Mouse (Mus musculus) left cerebral cortex, postnatal 25 days (tissue): ENCODE results near the gene Scn8a. TPM values are rescaled to one million over a fixed set of nuclear protein-coding genes. Genes with fewer than 3 reads are reported as not detected.

Experiments used
- DNase-seq, 2 experiments: peaks; one replicate each; pipeline ENCODE4 v3.0.0; 2022; ENCODE audit warnings: low spot score in 2 of 2, mixed read lengths in 1 of 2
- intact Hi-C: fragments of 180-260 bp; cut with DNase I; formaldehyde crosslinking; loops from one replicate; pipeline ENCODE4 v1.15.1; 2025
- total RNA-seq, 2 experiments: library from RNA; stranded (reverse); gene quantifications; 2 replicates each; pipeline ENCODE4 v1.2.3; 2021

Scn8a gene
- total RNA-seq, 2 experiments from 2014 or later: 212 to 242 TPM

DNA sequence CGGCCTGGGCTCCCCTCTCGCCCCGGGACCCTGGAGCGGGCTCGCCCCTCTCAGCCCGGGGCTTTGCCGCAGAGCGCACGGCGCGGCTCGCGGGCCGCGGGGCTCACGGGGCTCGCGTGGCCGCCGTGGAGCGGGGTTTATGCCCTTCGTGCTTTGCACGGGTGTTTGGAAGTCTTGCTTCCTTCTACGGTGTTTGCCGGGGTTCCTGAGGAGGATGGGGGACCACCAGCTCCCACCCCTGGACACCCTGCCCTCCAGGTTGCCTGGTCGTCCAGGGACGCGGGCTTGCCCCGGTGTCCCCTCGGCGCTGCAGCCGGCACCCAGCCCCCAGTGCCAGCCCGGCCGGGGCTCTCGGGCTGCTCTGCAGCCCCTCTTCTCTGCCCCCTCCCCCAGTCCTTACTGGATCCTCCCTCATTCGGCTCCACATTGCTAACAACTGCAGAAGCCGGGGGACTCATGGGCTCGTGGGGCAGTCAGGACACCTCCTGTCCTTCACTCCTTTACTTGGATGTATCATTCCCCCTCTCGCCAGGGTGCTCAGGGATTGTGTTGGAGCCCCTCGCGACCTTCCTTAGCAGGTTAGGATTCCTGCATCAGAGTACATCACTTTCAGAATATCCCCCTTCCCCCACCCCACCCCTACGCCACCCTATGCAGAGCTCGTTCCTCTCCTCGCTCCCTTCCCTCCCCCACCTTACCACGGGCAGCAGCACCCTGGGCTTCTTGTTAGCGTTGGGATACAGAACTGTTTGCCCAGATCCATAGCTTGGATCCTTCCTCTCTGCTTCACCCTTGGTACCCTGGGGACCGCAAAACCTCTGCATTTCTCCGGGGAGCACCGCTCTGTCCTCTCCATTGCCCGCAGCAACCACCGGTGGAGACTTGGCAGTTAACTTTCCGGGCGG lies 1.7 kb downstream of the Scn8a start:
- intact Hi-C loops: loop anchor here (2.0 to 5.0 kb wide), 7 partner anchors 39 to 169 kb away; partner anchors contain the start of gene Slc4a8
- DNase-seq: peak; percentile 42 to 66

DNA sequence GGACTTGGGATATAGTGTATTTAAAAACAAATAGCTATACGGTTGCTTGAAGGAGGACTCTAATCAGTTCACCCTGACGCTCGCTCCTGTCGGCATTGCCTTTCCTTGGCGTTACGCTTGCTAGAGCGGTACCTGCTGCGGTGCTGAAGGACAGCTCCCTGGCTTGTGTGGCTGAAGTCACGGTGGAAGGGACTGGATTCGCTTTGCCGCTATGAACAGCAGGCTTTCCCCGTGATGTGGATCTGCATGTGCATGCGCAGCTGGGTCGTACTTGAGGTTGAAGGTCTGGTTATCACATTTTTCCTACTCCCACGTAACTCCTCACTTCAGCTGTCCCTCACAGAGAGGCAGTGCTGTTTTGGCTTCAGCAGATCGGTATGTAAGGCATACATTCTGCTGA lies 3.5 kb downstream of the Scn8a start:
- intact Hi-C loops: loop anchor here (5.0 kb wide), 1 partner anchor 134 kb away; no protein-coding TSS in a partner anchor
- peak; percentile 42 to 65 for DNase-seq

DNA sequence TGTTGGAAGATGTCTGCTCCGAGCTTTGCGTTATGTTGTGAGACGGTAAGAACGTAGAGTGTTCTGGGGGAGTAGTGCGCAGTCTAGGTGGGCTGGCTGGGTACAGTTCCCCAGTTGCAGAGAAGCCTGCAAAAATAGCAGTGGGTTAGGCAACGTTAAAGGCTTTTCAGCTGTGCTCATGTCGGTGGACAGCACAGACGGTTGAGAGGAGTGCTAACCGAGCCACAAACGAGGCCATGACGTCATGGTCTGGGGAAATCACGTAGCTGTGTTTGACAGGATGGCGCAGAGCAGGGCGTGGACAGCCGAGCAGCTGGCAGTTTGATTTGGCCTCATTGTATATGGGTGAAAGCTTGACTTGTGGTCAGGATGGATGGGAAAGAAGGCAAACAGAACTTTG lies 9.4 kb downstream of the Scn8a start:
- intact Hi-C loops: no loop called here
- peak in 1 of 2 experiments; percentile 69 for DNase-seq

DNA sequence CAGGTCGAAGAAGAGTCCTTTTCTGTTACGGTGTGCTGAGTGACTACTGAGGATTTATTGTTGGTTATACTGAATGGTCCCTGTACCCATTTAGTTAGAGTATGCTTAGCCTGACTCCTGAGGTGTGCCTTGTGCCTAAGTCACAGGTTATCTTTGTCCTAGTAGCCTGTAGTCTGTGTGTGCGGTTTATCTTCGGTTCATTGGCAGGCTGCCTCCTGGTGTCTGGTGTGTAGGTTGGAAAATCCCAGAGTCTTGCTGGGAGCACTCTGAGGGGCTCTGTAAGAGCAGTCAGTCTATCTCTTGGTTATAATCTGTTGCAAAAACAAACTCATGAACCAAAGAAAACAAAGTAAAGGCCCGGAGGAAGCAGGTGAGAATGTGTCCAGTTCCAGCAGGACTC lies 11.7 kb downstream of the Scn8a start:
- DNase-seq: no peak
- intact Hi-C loops: no loop called here

DNA sequence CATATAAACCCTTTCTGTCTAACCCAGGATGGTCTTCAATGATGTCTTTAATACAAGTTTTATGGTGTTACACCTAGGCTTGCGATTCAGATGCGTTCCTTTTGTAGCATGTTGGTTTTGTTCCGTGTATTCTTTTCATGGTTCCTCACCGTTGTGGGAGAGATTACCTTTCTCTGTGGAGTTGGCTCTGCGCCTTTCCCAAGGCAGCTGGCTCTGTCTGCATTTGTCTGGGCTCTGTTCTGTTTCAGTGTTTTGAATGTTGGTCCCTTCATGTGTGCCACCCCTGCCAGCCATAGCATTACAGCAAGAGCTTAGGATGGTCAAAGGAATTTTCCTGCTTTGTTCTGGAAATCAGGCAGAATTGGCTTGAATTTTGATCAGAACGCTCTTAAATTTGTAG lies 14.8 kb downstream of the Scn8a start:
- no peak for DNase-seq
- intact Hi-C loops: no loop called here

DNA sequence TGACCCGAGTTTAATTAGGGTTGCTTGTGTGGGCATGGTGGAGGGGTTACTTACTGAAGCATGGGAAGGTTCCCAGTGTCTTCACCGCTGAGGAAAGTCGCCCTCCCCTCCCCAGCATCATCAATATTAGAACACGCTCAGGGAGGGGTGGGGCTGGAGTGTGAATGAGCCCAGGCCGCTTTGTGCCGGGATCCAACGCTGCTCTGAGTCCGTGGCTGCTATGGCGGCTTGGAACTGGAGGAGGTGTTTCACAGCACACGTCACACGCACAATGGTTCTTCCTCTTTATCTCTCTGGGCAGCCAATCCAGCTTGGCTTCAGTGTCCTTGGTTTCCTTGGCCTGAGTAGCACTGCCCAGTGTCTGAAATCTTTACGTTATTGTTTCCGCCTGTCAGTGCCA lies 22.3 kb downstream of the Scn8a start:
- intact Hi-C loops: no loop called here
- no peak for DNase-seq

DNA sequence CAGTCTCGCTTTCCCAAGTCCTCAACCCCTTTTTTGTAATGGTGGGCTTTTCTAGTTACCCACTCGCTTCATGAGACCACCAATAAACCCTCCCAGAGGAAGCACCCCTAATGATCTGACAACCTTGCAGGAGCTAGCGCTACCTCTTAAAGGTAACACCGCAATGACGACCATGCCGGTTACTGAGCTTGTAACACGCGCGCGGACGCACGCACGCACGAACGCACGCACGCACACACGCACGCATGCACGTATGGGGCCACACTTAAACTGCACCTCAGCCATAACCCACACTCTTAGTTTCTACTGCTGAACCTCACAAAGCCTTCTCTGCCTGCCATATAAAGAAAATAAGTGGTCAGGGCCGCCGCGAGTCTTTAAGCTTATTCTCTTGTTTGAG lies 26.8 kb downstream of the Scn8a start:
- DNase-seq: no peak
- intact Hi-C loops: no loop called here

DNA sequence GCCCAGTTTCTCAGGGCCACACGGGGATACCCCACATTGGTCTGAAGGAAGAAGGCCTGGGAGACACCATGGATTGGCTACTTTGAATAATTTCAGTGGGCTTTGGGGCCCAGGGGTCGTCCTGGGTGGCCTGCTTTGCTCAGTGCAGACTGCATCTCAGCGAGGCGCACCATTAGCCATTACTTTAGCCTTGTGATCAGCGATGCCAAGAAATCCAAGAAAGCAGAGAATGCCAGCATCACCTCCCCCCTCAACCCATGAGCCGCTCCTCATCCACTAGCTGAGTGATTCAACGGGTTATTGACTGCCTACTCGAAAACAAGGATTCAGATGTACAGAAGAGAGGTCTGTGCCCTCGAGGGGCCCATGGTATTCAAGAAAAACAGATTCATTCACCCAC lies 34.2 kb downstream of the Scn8a start:
- intact Hi-C loops: no loop called here
- no peak for DNase-seq

DNA sequence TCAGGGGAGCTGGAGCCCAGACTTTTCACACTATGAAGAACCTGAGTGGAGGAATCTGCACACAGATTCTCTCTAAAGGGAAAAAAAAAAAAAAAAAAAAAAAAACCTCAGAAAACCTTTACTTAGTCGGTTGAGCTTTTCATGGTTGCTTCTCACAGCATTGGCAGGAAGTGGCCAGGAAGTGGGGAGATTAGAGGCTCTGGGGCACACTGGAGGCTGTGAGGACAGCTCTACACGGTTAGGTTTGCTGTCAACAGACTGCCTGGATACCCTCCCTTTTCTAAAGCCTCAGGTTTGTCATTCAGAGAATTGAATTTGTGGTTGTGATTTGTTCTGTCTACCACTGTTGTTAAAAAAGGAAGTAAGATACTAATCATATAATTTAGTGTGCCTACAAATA lies 35.3 kb downstream of the Scn8a start:
- no peak for DNase-seq

DNA sequence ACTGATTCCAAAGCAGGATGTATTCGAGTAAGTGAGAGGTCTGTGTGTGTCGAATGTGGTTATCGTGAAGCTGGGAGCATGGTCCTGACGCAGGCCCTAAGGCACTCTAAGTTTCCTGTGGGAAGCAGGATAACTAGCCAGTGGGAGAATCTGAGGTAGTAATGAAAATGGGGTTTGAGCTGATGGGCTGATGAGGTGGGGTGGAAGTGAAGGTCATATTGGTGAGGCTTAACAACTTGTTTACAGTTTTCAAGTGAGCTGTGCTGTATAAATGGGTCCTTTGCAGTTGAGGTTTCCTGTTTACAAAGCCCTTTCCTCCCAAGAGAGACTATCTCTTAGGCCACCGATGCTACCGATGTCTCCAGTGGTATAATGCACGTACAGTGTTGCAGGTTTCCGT lies 36.1 kb downstream of the Scn8a start:
- no peak for DNase-seq
- intact Hi-C loops: no loop called here

More for the DNA sequence above, 35.3 kb downstream of the Scn8a start:
- intact Hi-C loops: no loop called here

DNA sequence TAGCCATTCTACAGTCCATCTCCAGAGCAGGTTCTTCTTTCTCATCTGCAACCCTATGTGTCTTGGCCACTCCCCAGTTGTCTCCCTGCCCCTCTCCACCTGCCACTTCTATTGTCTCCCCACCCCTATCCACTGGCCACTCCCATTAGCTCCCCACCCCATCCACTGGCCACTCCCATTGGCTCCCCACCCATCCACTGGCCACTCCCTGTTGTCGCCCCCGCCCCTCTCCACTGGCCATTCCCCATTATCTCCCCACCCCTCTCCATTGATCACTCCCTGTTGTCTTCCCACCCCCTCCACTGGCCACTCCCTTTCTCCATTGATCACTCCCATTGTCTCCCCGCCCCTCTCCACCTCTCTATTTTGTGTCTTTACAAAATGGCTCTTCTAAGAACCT lies 39.2 kb downstream of the Scn8a start:
- intact Hi-C loops: no loop called here
- no peak for DNase-seq

DNA sequence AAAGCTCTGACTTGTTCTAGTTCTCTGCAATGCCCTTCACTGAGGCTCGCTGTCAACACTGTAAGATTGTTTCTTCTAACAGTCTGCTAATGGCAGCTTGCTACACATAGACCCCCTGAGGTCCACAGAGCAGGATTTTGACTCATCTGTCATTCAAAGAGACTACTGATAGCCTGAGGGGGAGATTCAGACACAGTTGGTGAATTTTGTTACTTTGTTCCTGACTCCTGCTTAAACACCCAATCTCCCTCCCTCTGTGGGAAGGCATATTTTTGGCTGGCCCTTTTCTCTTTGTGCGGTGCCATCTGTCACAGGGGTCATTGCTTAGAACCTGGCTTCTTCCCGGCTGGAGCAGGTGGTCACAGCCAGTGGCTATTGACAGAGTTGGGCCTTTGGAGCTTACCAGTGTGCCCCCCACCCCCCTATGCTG lies 40.1 kb downstream of the Scn8a start:
- DNase-seq: no peak
- intact Hi-C loops: loop anchor here (2.0 kb wide), 1 partner anchor 39 kb away; no protein-coding TSS in a partner anchor

DNA sequence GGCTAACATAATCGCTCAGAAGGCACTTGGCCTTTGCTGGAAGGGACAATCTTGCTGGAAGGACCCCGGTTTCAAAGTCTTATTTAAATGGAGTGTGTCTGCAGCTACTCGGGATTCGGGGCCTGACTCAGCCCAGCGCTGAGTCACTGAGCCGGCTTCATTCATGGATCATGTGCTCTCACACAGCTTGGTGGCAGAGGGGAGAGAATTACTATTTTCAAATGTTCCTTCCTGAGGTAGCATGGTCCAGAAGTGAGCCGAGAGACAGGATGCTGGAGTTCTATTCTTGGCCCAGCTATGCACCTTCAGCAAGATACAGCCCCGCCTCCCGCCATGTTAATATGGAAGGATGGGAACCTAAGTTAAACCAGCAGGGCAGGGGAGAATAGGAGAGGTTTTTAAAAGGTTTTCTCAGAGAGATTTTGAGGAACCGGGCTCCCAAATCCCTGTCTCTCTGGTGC lies 40.8 kb downstream of the Scn8a start:
- DNase-seq: peak; percentile 74 to 95
- intact Hi-C loops: loop anchor here (2.0 kb wide), 1 partner anchor 40 kb away; no protein-coding TSS in a partner anchor

DNA sequence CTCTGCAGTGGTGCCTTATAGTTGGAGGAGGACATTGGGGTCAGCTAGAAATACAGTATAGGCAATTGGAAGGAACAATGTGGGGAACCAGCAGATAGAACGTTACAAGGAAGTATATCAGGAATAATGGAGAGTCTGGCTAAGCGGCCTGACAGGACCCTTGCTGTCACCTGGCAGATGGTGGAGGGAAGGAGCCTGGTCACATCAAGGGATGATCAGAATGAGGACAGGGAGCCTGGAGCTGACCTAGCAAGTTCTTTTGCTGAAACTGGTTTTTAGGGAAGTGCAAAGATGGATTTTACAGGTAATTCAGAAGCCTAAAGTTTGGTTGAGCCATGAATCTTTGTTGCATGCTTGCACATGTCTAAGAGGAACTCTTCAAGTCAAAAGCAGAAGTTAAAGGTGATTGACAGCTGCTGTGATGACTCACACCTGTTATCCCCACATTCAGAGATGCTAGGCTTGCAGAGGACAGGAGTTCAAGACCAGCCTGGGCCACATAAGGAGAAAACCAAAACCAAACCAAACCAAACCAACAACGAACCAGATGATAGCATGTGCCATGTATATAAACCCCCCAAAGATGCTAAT lies 43.1 kb downstream of the Scn8a start:
- intact Hi-C loops: no loop called here

DNA sequence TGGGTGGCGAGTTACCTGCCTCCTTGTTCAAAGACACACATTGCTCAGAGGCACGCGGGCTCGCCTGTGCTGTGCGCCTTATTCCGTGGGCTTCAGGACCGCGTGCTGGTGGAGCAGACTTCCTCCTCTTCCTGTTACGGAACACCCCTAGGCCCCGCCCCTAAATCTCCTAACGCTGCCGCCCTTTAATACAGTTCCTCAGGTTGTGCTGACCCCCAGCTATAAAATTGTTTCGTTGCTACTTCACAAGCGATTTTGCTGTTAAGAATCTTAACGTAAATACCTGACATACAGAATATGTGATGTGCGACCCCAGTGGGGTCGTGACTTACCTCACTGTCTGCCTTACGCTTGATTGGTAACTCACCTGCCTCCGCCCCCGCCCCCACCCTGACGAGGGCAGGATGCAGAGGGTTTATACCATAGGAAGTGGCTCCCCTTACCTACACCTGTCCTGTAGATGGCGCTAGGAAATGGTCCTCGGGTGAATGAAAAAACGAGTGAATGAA lies 45.1 kb downstream of the Scn8a start:
- DNase-seq: no peak
- intact Hi-C loops: no loop called here

More for the DNA sequence above, 43.1 kb downstream of the Scn8a start:
- DNase-seq: no peak

DNA sequence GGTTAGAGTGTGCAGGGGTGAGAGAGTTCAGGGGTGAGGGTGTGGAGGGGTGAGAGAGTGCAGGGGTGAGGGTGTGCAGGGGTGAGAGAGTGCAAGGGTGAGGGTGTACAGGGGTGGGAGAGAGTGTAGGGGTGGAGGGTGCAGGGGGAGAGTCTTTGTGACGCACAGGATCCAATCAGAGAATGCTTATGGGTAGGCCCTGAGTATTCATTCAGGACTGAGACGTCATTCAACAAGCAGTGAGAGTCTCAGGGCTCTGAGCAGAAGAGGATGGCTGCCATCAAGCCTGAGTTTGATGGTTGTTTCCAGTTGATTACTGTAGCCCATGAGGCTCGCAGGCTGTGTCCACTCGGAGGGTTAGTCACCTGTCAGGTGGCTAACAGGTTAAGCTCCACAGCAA lies 48.4 kb downstream of the Scn8a start:
- DNase-seq: no peak
- intact Hi-C loops: no loop called here

DNA sequence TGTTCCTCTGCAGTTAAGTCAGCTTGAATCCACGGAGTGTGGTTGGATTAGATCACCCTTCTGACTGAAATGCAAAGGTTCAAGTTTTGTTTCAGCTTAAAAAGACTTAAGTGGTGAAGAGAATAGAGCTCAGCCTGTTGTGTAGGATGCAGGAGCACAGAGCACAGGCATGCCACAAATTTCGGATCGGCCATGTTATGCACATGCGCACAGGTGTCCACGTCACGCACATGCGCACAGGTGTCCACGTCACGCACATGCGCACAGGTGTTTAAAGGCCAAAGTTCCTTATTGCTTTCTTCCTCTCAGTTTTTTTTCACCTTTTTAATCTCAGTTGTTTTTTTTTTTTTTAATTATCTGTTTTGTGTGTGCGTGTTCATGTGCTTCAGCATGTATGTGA lies 52.6 kb downstream of the Scn8a start:
- no peak for DNase-seq
- intact Hi-C loops: loop anchor here (2.0 to 5.0 kb wide), 4 partner anchors 35 to 90 kb away; no protein-coding TSS in a partner anchor

DNA sequence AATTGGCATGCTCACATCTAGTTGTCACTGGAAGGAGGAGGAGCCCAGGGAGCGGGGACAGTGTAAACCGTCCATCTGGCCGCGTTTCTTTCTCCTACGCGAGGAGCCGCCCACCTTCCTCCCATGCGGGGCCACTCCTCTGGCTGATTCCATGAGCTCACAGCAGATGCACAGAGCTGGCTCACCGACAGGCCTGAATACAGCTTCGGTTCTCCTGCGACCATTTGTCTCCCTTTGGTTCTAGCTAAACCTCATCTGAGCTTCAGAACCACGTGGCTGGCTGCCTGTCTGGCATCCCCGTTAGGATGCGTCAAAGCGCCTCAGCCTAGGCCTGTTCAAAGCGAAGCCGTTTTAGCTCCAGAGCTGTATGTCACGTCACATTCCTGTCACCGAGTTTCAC lies 53.8 kb downstream of the Scn8a start:
- intact Hi-C loops: loop anchor here (2.0 to 5.0 kb wide), 4 partner anchors 36 to 91 kb away; no protein-coding TSS in a partner anchor
- peak; percentile 89 to 98 for DNase-seq

DNA sequence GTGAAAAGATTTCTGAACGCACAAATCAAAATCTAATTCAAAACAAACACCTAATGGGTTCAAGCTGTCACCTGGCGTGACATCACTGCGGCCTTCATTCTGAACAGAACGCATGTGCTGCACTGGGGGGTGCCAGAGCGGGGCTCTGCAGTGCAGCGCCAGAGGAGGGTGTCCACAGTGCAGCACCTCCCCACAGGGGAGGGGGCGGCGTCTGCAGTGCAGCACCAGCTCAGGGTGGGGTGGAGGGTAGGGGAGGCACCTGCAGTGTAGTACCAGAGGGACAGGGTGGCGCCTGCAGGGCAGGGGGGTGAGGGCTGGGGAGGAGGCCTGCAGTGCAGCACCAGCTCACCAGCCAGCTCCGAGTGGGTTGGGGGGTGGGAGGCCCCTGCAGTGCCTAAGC lies 55.3 kb downstream of the Scn8a start:
- intact Hi-C loops: loop anchor here (5.0 kb wide), 2 partner anchors 38 to 93 kb away; no protein-coding TSS in a partner anchor
- DNase-seq: no peak

DNA sequence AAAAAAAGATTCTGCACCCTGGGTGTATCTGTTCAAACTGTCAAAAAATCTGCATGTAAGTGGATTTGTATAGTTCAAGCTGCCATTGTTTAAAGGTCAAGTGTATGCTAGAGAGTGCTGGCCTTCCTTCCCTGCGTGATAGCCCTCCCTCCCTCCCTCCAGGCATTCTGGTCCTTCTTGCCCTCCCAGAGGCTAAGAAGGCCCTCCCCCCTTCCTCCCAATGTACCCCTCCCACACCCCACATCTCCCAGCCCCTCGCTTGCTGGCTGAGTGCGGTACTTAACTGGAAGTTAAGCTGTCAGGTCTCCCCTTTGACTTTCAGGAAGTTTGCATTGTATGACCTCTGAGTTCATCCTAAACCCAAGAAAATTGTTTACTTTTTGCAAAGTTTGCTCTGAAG lies 60.8 kb downstream of the Scn8a start:
- intact Hi-C loops: no loop called here
- no peak for DNase-seq
